Mouse (Mus musculus): Measurements from ENCODE around the gene Otud1. TPM values are rescaled to one million over a fixed set of nuclear protein-coding genes. Genes with fewer than 3 reads are reported as not detected.

Gene Otud1
- polyA plus RNA-seq, 1 experiment from 2014 or later: 3.5 TPM

GRCm38 (mm10) chr2:19703670-19704069, 46.1 kb downstream of the Otud1 start:
- Histone ChIP-seq H3K36me3 (ENCODE audit: inconsistent target) (no peaks in the 10 kb centered on the region), H3K4me3 (ENCODE audit: inconsistent target) (no peak overlapping the region), H3K27ac (no peak overlapping the region), H3K79me2 (ENCODE audit: inconsistent target) (no peaks in the 10 kb centered on the region)
- WGBS (ENCODE audit: missing documents): 85% methylated on average over 4 of the region's 4 CpGs

GRCm38 (mm10) chr2:19704272-19704671, 46.7 kb downstream of the Otud1 start:
- H3K27ac ChIP-seq: no peak overlapping the region
- no peak overlapping the region for H3K4me3 ChIP-seq (ENCODE audit: inconsistent target)
- no peaks in the 10 kb centered on the region for H3K79me2 ChIP-seq (ENCODE audit: inconsistent target)
- H3K36me3 ChIP-seq (ENCODE audit: inconsistent target): no peaks in the 10 kb centered on the region

GRCm38 (mm10) chr2:19706886-19707285, 49.3 kb downstream of the Otud1 start:
- WGBS (ENCODE audit: missing documents): 52% methylated on average over 4 of the region's 4 CpGs
- Histone ChIP-seq H3K4me3 (ENCODE audit: inconsistent target) (no peak overlapping the region), H3K36me3 (ENCODE audit: inconsistent target) (no peaks in the 10 kb centered on the region), H3K27ac (no peak overlapping the region), H3K79me2 (ENCODE audit: inconsistent target) (no peaks in the 10 kb centered on the region)

Other genes with a start within 250 kb of the Otud1 start
- not detected in 3 replicates for gene Ptf1a, start 212.1 kb upstream of the Otud1 start, polyA plus RNA-seq (2018)
- gene 4921504E06Rik, start 103.8 kb upstream of the Otud1 start, polyA plus RNA-seq (2018): not detected in 3 replicates